Mouse (Mus musculus): ENCODE measurements at regions not wholly inside any gene's neighbourhood (a gene's known extent, or its start where the extent isn't known, plus 50 kb on each side); places are given as distances from the start of the nearest gene placed in this dataset.

GRCm38 (mm10) chr8:109280540-109280939 lies 213.3 kb upstream of the Pmfbp1 start:
- TF ChIP-seq POLR2A (IDR thresholded peaks at IDR 0.05; ENCODE audit: low read depth, low read length) = no peak
- TF ChIP-seq CTCF (IDR thresholded peaks at IDR 0.05; ENCODE audit: borderline replicate concordance, insufficient read depth, low read length) = no peak
